Mouse (Mus musculus) hindbrain, embryonic 14.5 days (tissue): ENCODE measurements around the gene Gm7971. TPM values are rescaled to one million over a fixed set of nuclear protein-coding genes. Genes with fewer than 3 reads are reported as not detected.
"Not testable (repeated sequence)": the region's sequence is repeated elsewhere in the genome, so short reads cannot be mapped to it uniquely, and the experiment has no call there.

ENCODE experiments used
- ATAC-seq: fragments of 200-750 bp; cut with Nextera tagmentation; 2 replicates; pipeline ENCODE4 v1.8.0; 2017; ENCODE audit warnings: moderate number of reproducible peaks, mild to moderate bottlenecking, moderate TSS enrichment, moderate library complexity; ENCODE audit not compliant: low FRiP score
- DNase-seq: peaks from one replicate; pipeline ENCODE4 v3.0.0-alpha.2; 2015; ENCODE audit warnings: low spot score
- H3K27ac ChIP-seq: fragments of 300-500 bp; sonication (generic); 2 replicates; pipeline ENCODE4 v1.5.1; 2014; ENCODE audit warnings: mild to moderate bottlenecking, moderate library complexity
- H3K27me3 ChIP-seq: fragments of 300-500 bp; sonication (generic); 2 replicates; pipeline ENCODE4 v1.6.1; 2014; ENCODE audit warnings: mild to moderate bottlenecking, low read length, mixed read lengths; ENCODE audit not compliant: control insufficient read depth, insufficient read depth
- H3K36me3 ChIP-seq: fragments of 300-500 bp; sonication (generic); replicated peaks from 2 replicates; pipeline ENCODE4 v1.6.1; 2014; ENCODE audit not compliant: control insufficient read depth, insufficient read depth
- H3K4me1 ChIP-seq: fragments of 300-500 bp; sonication (generic); replicated peaks from 2 replicates; pipeline ENCODE4 v1.6.1; 2014; ENCODE audit warnings: antibody characterized with exemption, low read length, mixed read lengths; ENCODE audit not compliant: control insufficient read depth, insufficient read depth
- H3K4me2 ChIP-seq: fragments of 300-500 bp; sonication (generic); replicated peaks from 2 replicates; pipeline ENCODE4 v1.6.1; 2014; ENCODE audit warnings: mild to moderate bottlenecking, moderate library complexity
- H3K4me3 ChIP-seq: fragments of 300-500 bp; sonication (generic); replicated peaks from 2 replicates; pipeline ENCODE4 v1.5.1; 2014; ENCODE audit warnings: mild to moderate bottlenecking, low read length
- H3K9ac ChIP-seq: fragments of 300-500 bp; sonication (generic); 2 replicates; pipeline ENCODE4 v1.6.1; 2014
- H3K9me3 ChIP-seq: fragments of 300-500 bp; sonication (generic); 2 replicates; pipeline ENCODE4 v1.6.1; 2016; ENCODE audit warnings: low read length; ENCODE audit not compliant: control insufficient read depth
- WGBS: fragments of 180-500 bp; shearing (Covaris S2); extraction: QIAGEN DNeasy Blood & Tissue Kit; methylation state at CpG from one replicate; pipeline ENCODE4 v1.1.7; 2014; 5-methylcytosine and 5-hydroxymethylcytosine counted together
- polyA plus RNA-seq: library from polyadenylated mRNA; unstranded; fragments of >200 nt; fragmentation: Nextera tagmentation; extraction: Ambion mirVana; gene quantifications from 2 replicates; pipeline ENCODE4 v1.2.1, GENCODE M21; 2014

The Gm7971 gene
- polyA plus RNA-seq: not detected in 2 replicates

GRCm38 (mm10) chr5:95594775-95595174, at the start of gene Gm7971:
Gm7971 (minus strand) TSS chr5:95594875.
- not testable (repeated sequence) for H3K27ac ChIP-seq, H3K36me3 ChIP-seq, ATAC-seq, H3K27me3 ChIP-seq, H3K4me1 ChIP-seq, H3K9me3 ChIP-seq, H3K4me2 ChIP-seq, H3K9ac ChIP-seq, H3K4me3 ChIP-seq, DNase-seq
- no CpG with 5 or more reads among the region's 1 CpGs for WGBS

Other genes with a start within 250 kb of the Gm7971 start
- gene D5Ertd577e, start 138.1 kb downstream of the Gm7971 start, polyA plus RNA-seq: not detected in 2 replicates
- gene Gm3286, start 84.1 kb downstream of the Gm7971 start, polyA plus RNA-seq: not detected in 2 replicates
- gene Gm7978, start 141.3 kb upstream of the Gm7971 start, polyA plus RNA-seq: not detected in 2 replicates
- not detected in 2 replicates for gene Gm7982, start 147.1 kb upstream of the Gm7971 start, polyA plus RNA-seq
- gene E330014E10Rik, start 181.1 kb upstream of the Gm7971 start, polyA plus RNA-seq: not detected in 2 replicates